Mouse (Mus musculus) embryonic facial prominence, embryonic 11.5 days (tissue): ENCODE measurements at regions not wholly inside any gene's neighbourhood (a gene's known extent, or its start where the extent isn't known, plus 50 kb on each side); places are given as distances from the start of the nearest gene placed in this dataset.
A peak's percentile ranks its signal among the peaks of the same experiment; 100 is the strongest.

Experiments used
- ATAC-seq: fragments of 200-750 bp; cut with Nextera tagmentation; replicated peaks from 2 replicates; pipeline ENCODE4 v1.8.0; 2017; ENCODE audit warnings: low read depth; ENCODE audit not compliant: insufficient number of reproducible peaks, low FRiP score, low TSS enrichment
- DNase-seq: peaks from one replicate; pipeline ENCODE4 v3.0.0-alpha.2; 2015; ENCODE audit warnings: low spot score
- H3K27ac ChIP-seq: fragments of 300-500 bp; sonication (generic); replicated peaks from 2 replicates; pipeline ENCODE4 v1.5.1; 2014; ENCODE audit warnings: mild to moderate bottlenecking, low read depth, low read length, control low read depth
- H3K27me3 ChIP-seq: fragments of 300-500 bp; sonication (generic); 2 replicates; pipeline ENCODE4 v1.6.1; 2014; ENCODE audit warnings: mild to moderate bottlenecking, low read length, moderate library complexity, mixed read lengths; ENCODE audit not compliant: control insufficient read depth, insufficient read depth
- H3K36me3 ChIP-seq: fragments of 300-500 bp; sonication (generic); replicated peaks from 2 replicates; pipeline ENCODE4 v1.6.1; 2014; ENCODE audit warnings: low read depth, mild to moderate bottlenecking, low read length, moderate library complexity, mixed read lengths; ENCODE audit not compliant: control insufficient read depth, insufficient read depth
- H3K4me1 ChIP-seq: fragments of 300-500 bp; sonication (generic); 2 replicates; pipeline ENCODE4 v1.6.1; 2014; ENCODE audit warnings: low read length, mixed read lengths; ENCODE audit not compliant: control insufficient read depth, insufficient read depth
- H3K4me2 ChIP-seq: fragments of 300-500 bp; sonication (generic); 2 replicates; pipeline ENCODE4 v1.6.1; 2014; ENCODE audit warnings: low read depth, mild to moderate bottlenecking, control low read depth, low read length, moderate library complexity
- H3K4me3 ChIP-seq: fragments of 300-500 bp; sonication (generic); 2 replicates; pipeline ENCODE4 v1.5.1; 2014; ENCODE audit warnings: low read depth, low read length, control low read depth
- H3K9ac ChIP-seq: fragments of 300-500 bp; sonication (generic); replicated peaks from 2 replicates; pipeline ENCODE4 v1.6.1; 2014; ENCODE audit warnings: mild to moderate bottlenecking, control low read depth, low read length
- H3K9me3 ChIP-seq: fragments of 300-500 bp; sonication (generic); replicated peaks from 2 replicates; pipeline ENCODE4 v1.6.1; 2016; ENCODE audit warnings: mild to moderate bottlenecking, low read length, inconsistent platforms, mixed read lengths; ENCODE audit not compliant: control insufficient read depth
- WGBS: fragments of 180-500 bp; shearing (Covaris S2); extraction: QIAGEN DNeasy Blood & Tissue Kit; methylation state at CpG from one replicate; pipeline ENCODE4 v1.1.7; 2014; 5-methylcytosine and 5-hydroxymethylcytosine counted together

GRCm38 (mm10) chr2:48409876-48410275, 404.0 kb upstream of the Acvr2a start:
- Histone ChIP-seq H3K9ac (no peak overlapping the region), H3K4me3 (no peak overlapping the region), H3K27me3 (no peaks in the 10 kb centered on the region), H3K36me3 (no peaks in the 10 kb centered on the region), H3K9me3 (no peaks in the 10 kb centered on the region), H3K27ac (no peak overlapping the region), H3K4me2 (no peak overlapping the region), H3K4me1 (no peaks in the 10 kb centered on the region)
- DNase-seq, result no peak
- no peak for ATAC-seq
- WGBS, result 89% methylated on average over 4 of the region's 4 CpGs

- Histone ChIP-seq H3K4me3 (no peak overlapping the region), H3K4me2 (no peak overlapping the region), H3K4me1 (no peaks in the 10 kb centered on the region), H3K27ac (no peak overlapping the region), H3K9me3 (no peaks in the 10 kb centered on the region), H3K36me3 (no peaks in the 10 kb centered on the region), H3K9ac (no peak overlapping the region), H3K27me3 (no peaks in the 10 kb centered on the region)
- DNase-seq (no peak), ATAC-seq (no peak)
- WGBS, result 85% methylated on average over 1 of the region's 1 CpGs
Observed at GRCm38 (mm10) chr2:48411392-48411791, 402.5 kb upstream of the Acvr2a start.

GRCm38 (mm10) chr2:48412683-48413440, 401.0 kb upstream of the Acvr2a start:
- H3K4me3 ChIP-seq, result no peak overlapping the region
- no peak overlapping the region for H3K9ac ChIP-seq
- 75% methylated on average over 4 of the region's 4 CpGs for WGBS
- no peak overlapping the region for H3K4me2 ChIP-seq
- no peaks in the 10 kb centered on the region for H3K9me3 ChIP-seq
- no peak for DNase-seq
- no peak overlapping the region for H3K27ac ChIP-seq
- ATAC-seq, result no peak
- no peaks in the 10 kb centered on the region for H3K36me3 ChIP-seq
- no peaks in the 10 kb centered on the region for H3K4me1 ChIP-seq
- no peaks in the 10 kb centered on the region for H3K27me3 ChIP-seq

- Histone ChIP-seq H3K9me3 (no peaks in the 10 kb centered on the region), H3K27ac (no peak overlapping the region), H3K9ac (no peak overlapping the region), H3K4me3 (no peak overlapping the region), H3K27me3 (no peaks in the 10 kb centered on the region), H3K36me3 (no peaks in the 10 kb centered on the region), H3K4me2 (no peak overlapping the region), H3K4me1 (no peaks in the 10 kb centered on the region)
- DNase-seq, result no peak
- WGBS, result 53% methylated on average over 10 of the region's 10 CpGs
- ATAC-seq, result peak; percentile 79
Observed at GRCm38 (mm10) chr2:48414596-48415481, 399.1 kb upstream of the Acvr2a start.

GRCm38 (mm10) chr2:48416207-48416750, 397.6 kb upstream of the Acvr2a start:
- no peak for DNase-seq
- Histone ChIP-seq H3K4me2 (no peak overlapping the region), H3K4me1 (no peaks in the 10 kb centered on the region), H3K4me3 (no peak overlapping the region), H3K27me3 (no peaks in the 10 kb centered on the region), H3K9ac (no peak overlapping the region), H3K9me3 (no peaks in the 10 kb centered on the region), H3K36me3 (no peaks in the 10 kb centered on the region), H3K27ac (no peak overlapping the region)
- 72% methylated on average over 3 of the region's 3 CpGs for WGBS
- ATAC-seq, result no peak

- H3K4me3 ChIP-seq, result no peak overlapping the region
- DNase-seq (no peak), ATAC-seq (no peak)
- no peaks in the 10 kb centered on the region for H3K4me1 ChIP-seq
- H3K4me2 ChIP-seq, result no peak overlapping the region
- H3K36me3 ChIP-seq, result no peaks in the 10 kb centered on the region
- H3K27ac ChIP-seq, result no peak overlapping the region
- 54% methylated on average over 4 of the region's 4 CpGs for WGBS
- no peaks in the 10 kb centered on the region for H3K27me3 ChIP-seq
- H3K9ac ChIP-seq, result no peak overlapping the region
- H3K9me3 ChIP-seq, result no peaks in the 10 kb centered on the region
Observed at GRCm38 (mm10) chr2:48417000-48417596, 396.8 kb upstream of the Acvr2a start.

GRCm38 (mm10) chr2:48420791-48421190, 393.1 kb upstream of the Acvr2a start:
- H3K9ac ChIP-seq, result no peak overlapping the region
- H3K9me3 ChIP-seq, result no peaks in the 10 kb centered on the region
- H3K27ac ChIP-seq, result no peak overlapping the region
- no peaks in the 10 kb centered on the region for H3K4me1 ChIP-seq
- no peak overlapping the region for H3K4me3 ChIP-seq
- 92% methylated on average over 3 of the region's 3 CpGs for WGBS
- DNase-seq (no peak), ATAC-seq (no peak)
- H3K27me3 ChIP-seq, result no peaks in the 10 kb centered on the region
- H3K36me3 ChIP-seq, result no peaks in the 10 kb centered on the region
- no peak overlapping the region for H3K4me2 ChIP-seq
